Mouse (Mus musculus): ENCODE data around the gene Rec8. TPM values are rescaled to one million over a fixed set of nuclear protein-coding genes. Genes with fewer than 3 reads are reported as not detected.
A peak's percentile ranks its signal among the peaks of the same experiment; 100 is the strongest.

Rec8 gene
- polyA plus RNA-seq, 1 experiment from 2014 or later: 4.7 TPM

- DNase-seq (ENCODE audit: low spot score) (peak; percentile 96), ATAC-seq (peak; percentile 98)
- Histone ChIP-seq H3K4me1 (ENCODE audit: insufficient read depth, low read depth, low read length) (peaks cover 6% of the 10 kb centered on the region; the same call in 1 of the 2 replicates), H3K4me3 (ENCODE audit: low read depth, low read length) (peak within 1 kb of the TSS; percentile 66), H3K4me2 (replicated peaks; ENCODE audit: low read depth, low read length) (peak within 1 kb of the TSS; percentile 67), H3K36me3 (ENCODE audit: insufficient read depth, low read length) (0 out of 2 replicates have a peak, but pooled peaks cover 8% of the 10 kb centered on the region), H3K27me3 (replicated peaks; ENCODE audit: insufficient read depth, low read length) (no peaks in the 10 kb centered on the region), H3K27ac (ENCODE audit: low read length) (peak within 1 kb of the TSS; percentile 82), H3K9ac (replicated peaks; ENCODE audit: low read depth) (peak within 1 kb of the TSS; percentile 55), H3K9me3 (ENCODE audit: low read length) (no peaks in the 10 kb centered on the region)
- TF ChIP-seq EP300 (IDR thresholded peaks at IDR 0.05) (no peak; the same call in 1 of the 2 replicates), CTCF (IDR thresholded peaks at IDR 0.05) (peak; percentile 68)
- WGBS: under 1% methylated on average over 39 of the region's 39 CpGs
These were observed 42.2 kb downstream of the Rec8 start, which contains the start of gene Mdp1 for GRCm38 (mm10) chr14:55659960-55660573. Gene Mdp1, minus strand, starts transcription at chr14:55660508.

GRCm38 (mm10) chr14:55660636-55661035 lies 42.8 kb downstream of the Rec8 start:
- H3K9me3 ChIP-seq (ENCODE audit: low read length): no peaks in the 10 kb centered on the region
- H3K27me3 ChIP-seq (replicated peaks; ENCODE audit: insufficient read depth, low read length): no peaks in the 10 kb centered on the region
- WGBS: 52% methylated on average over 2 of the region's 2 CpGs
- H3K27ac ChIP-seq (ENCODE audit: low read length): no peak overlapping the region
- H3K4me3 ChIP-seq (ENCODE audit: low read depth, low read length): peak overlapping the region; percentile 66; the same call in 1 of the 2 replicates
- TF ChIP-seq CTCF (IDR thresholded peaks at IDR 0.05) (no peak), EP300 (IDR thresholded peaks at IDR 0.05) (no peak)
- ATAC-seq (peak; percentile 2; the same call in 1 of the 2 replicates), DNase-seq (ENCODE audit: low spot score) (no peak)
- H3K9ac ChIP-seq (replicated peaks; ENCODE audit: low read depth): no peak overlapping the region
- H3K4me2 ChIP-seq (replicated peaks; ENCODE audit: low read depth, low read length): peak overlapping the region; percentile 67
- H3K36me3 ChIP-seq (ENCODE audit: insufficient read depth, low read length): 0 out of 2 replicates have a peak, but pooled peaks cover 8% of the 10 kb centered on the region
- H3K4me1 ChIP-seq (ENCODE audit: insufficient read depth, low read depth, low read length): peaks cover 6% of the 10 kb centered on the region; the same call in 1 of the 2 replicates

GRCm38 (mm10) chr14:55671486-55671832 lies 53.6 kb downstream of the Rec8 start:
- H3K27me3 ChIP-seq (replicated peaks; ENCODE audit: insufficient read depth, low read length): no peaks in the 10 kb centered on the region
- no peaks in the 10 kb centered on the region for H3K36me3 ChIP-seq (ENCODE audit: insufficient read depth, low read length)
- peak overlapping the region; percentile 87 for H3K9ac ChIP-seq (replicated peaks; ENCODE audit: low read depth)
- peak overlapping the region; percentile 75 for H3K27ac ChIP-seq (ENCODE audit: low read length)
- DNase-seq (ENCODE audit: low spot score) (no peak), ATAC-seq (peak; percentile 32)
- H3K9me3 ChIP-seq (ENCODE audit: low read length): no peaks in the 10 kb centered on the region
- H3K4me2 ChIP-seq (replicated peaks; ENCODE audit: low read depth, low read length): peak overlapping the region; percentile 83
- under 1% methylated on average over 12 of the region's 12 CpGs for WGBS
- H3K4me3 ChIP-seq (ENCODE audit: low read depth, low read length): peak overlapping the region; percentile 84
- peaks cover 4% of the 10 kb centered on the region; the same call in 1 of the 2 replicates for H3K4me1 ChIP-seq (ENCODE audit: insufficient read depth, low read depth, low read length)
- TF ChIP-seq EP300 (IDR thresholded peaks at IDR 0.05): no peak
- TF ChIP-seq CTCF (IDR thresholded peaks at IDR 0.05): no peak

- Histone ChIP-seq H3K9me3 (ENCODE audit: low read length) (no peaks in the 10 kb centered on the region), H3K4me1 (ENCODE audit: insufficient read depth, low read depth, low read length) (peaks cover 4% of the 10 kb centered on the region; the same call in 1 of the 2 replicates), H3K4me2 (replicated peaks; ENCODE audit: low read depth, low read length) (peak within 1 kb of the TSS; percentile 83), H3K27ac (ENCODE audit: low read length) (peak within 1 kb of the TSS; percentile 75), H3K36me3 (ENCODE audit: insufficient read depth, low read length) (0 out of 2 replicates have a peak, but pooled peaks cover 4% of the 10 kb centered on the region), H3K4me3 (ENCODE audit: low read depth, low read length) (peak within 1 kb of the TSS; percentile 84), H3K9ac (replicated peaks; ENCODE audit: low read depth) (peak within 1 kb of the TSS; percentile 87), H3K27me3 (replicated peaks; ENCODE audit: insufficient read depth, low read length) (no peaks in the 10 kb centered on the region)
- WGBS: under 1% methylated on average over 38 of the region's 38 CpGs
- DNase-seq (ENCODE audit: low spot score) (peak; percentile 99), ATAC-seq (peak; percentile 99)
- TF ChIP-seq CTCF (IDR thresholded peaks at IDR 0.05) (peak; percentile 12; the same call in 1 of the 2 replicates), EP300 (IDR thresholded peaks at IDR 0.05) (peak; percentile 30; the same call in 1 of the 2 replicates)
These were observed 54.2 kb downstream of the Rec8 start, which contains the start of the genes Gmpr2 and Nedd8 for GRCm38 (mm10) chr14:55671833-55672740. Gene Gmpr2, plus strand, starts transcription at chr14:55671941. Gene Nedd8, minus strand, starts transcription at chr14:55672124.

- DNase-seq (ENCODE audit: low spot score) (no peak), ATAC-seq (no peak)
- Histone ChIP-seq H3K9me3 (ENCODE audit: low read length) (no peaks in the 10 kb centered on the region), H3K27me3 (replicated peaks; ENCODE audit: insufficient read depth, low read length) (no peaks in the 10 kb centered on the region), H3K4me1 (ENCODE audit: insufficient read depth, low read depth, low read length) (peaks cover 4% of the 10 kb centered on the region; the same call in 1 of the 2 replicates), H3K27ac (ENCODE audit: low read length) (no peak overlapping the region; the same call in 1 of the 2 replicates), H3K36me3 (ENCODE audit: insufficient read depth, low read length) (peaks cover 9% of the 10 kb centered on the region; the same call in 1 of the 2 replicates), H3K4me3 (ENCODE audit: low read depth, low read length) (peak overlapping the region; percentile 84; the same call in 1 of the 2 replicates), H3K4me2 (replicated peaks; ENCODE audit: low read depth, low read length) (peak overlapping the region; percentile 83), H3K9ac (replicated peaks; ENCODE audit: low read depth) (no peak overlapping the region)
- TF ChIP-seq EP300 (IDR thresholded peaks at IDR 0.05): peak; percentile 0; the same call in 1 of the 2 replicates
- no peak for TF ChIP-seq CTCF (IDR thresholded peaks at IDR 0.05)
- WGBS: 65% methylated on average over 7 of the region's 7 CpGs
These were observed 54.9 kb downstream of the Rec8 start for GRCm38 (mm10) chr14:55672741-55673060.

Other genes starting within 250 kb of the Rec8 start
- gene Dhrs4, start 139.3 kb upstream of the Rec8 start, polyA plus RNA-seq (2015; fragmentation: Nextera tagmentation; extraction: Ambion mirVana): 54.8 and 57.5 TPM in 2 replicates
- 0.23 and 0.42 TPM in 2 replicates for gene Carmil3, start 127.4 kb upstream of the Rec8 start, polyA plus RNA-seq (2015; fragmentation: Nextera tagmentation; extraction: Ambion mirVana)
- gene Cpne6, start 107.6 kb upstream of the Rec8 start, polyA plus RNA-seq (2015; fragmentation: Nextera tagmentation; extraction: Ambion mirVana): not detected in 2 replicates
- gene Nrl, start 93.1 kb upstream of the Rec8 start, polyA plus RNA-seq (2015; fragmentation: Nextera tagmentation; extraction: Ambion mirVana): not detected in 2 replicates
- 37.4 and 37.6 TPM in 2 replicates for gene Pck2, start 77.8 kb upstream of the Rec8 start, polyA plus RNA-seq (2015; fragmentation: Nextera tagmentation; extraction: Ambion mirVana)
- 93.4 and 95.3 TPM in 2 replicates for gene Dcaf11, start 58.0 kb upstream of the Rec8 start, polyA plus RNA-seq (2015; fragmentation: Nextera tagmentation; extraction: Ambion mirVana)
- gene A730061H03Rik, start 57.6 kb upstream of the Rec8 start, polyA plus RNA-seq (2015; fragmentation: Nextera tagmentation; extraction: Ambion mirVana): 1.8 and 2.3 TPM in 2 replicates
- gene Fitm1, start 42.4 kb upstream of the Rec8 start, polyA plus RNA-seq (2015; fragmentation: Nextera tagmentation; extraction: Ambion mirVana): 1.3 and 1.5 TPM in 2 replicates
- 215 and 219 TPM in 2 replicates for gene Psme1, start 39.9 kb upstream of the Rec8 start, polyA plus RNA-seq (2015; fragmentation: Nextera tagmentation; extraction: Ambion mirVana)
- gene Emc9, start 32.7 kb upstream of the Rec8 start, polyA plus RNA-seq (2015; fragmentation: Nextera tagmentation; extraction: Ambion mirVana): 18.3 and 18.9 TPM in 2 replicates
- gene Psme2, start 26.9 kb upstream of the Rec8 start, polyA plus RNA-seq (2015; fragmentation: Nextera tagmentation; extraction: Ambion mirVana): 308 and 312 TPM in 2 replicates
- 17.4 and 24.1 TPM in 2 replicates for gene Rnf31, start 26.3 kb upstream of the Rec8 start, polyA plus RNA-seq (2015; fragmentation: Nextera tagmentation; extraction: Ambion mirVana)
- 26.2 and 29.5 TPM in 2 replicates for gene Irf9, start 14.5 kb upstream of the Rec8 start, polyA plus RNA-seq (2015; fragmentation: Nextera tagmentation; extraction: Ambion mirVana)
- 25.5 and 25.9 TPM in 2 replicates for gene Ipo4, start 17.9 kb downstream of the Rec8 start, polyA plus RNA-seq (2015; fragmentation: Nextera tagmentation; extraction: Ambion mirVana)
- 1.2 and 2.0 TPM in 2 replicates for gene Gm49378, start 19.9 kb downstream of the Rec8 start, polyA plus RNA-seq (2015; fragmentation: Nextera tagmentation; extraction: Ambion mirVana)
- gene Tm9sf1, start 25.8 kb downstream of the Rec8 start, polyA plus RNA-seq (2015; fragmentation: Nextera tagmentation; extraction: Ambion mirVana): 84.3 and 91.1 TPM in 2 replicates
- 0.58 and 0.61 TPM in 2 replicates for gene Tssk4, start 32.1 kb downstream of the Rec8 start, polyA plus RNA-seq (2015; fragmentation: Nextera tagmentation; extraction: Ambion mirVana)
- 46.2 and 47.6 TPM in 2 replicates for gene Mdp1, start 42.5 kb downstream of the Rec8 start, polyA plus RNA-seq (2015; fragmentation: Nextera tagmentation; extraction: Ambion mirVana)
- gene Gmpr2, start 53.9 kb downstream of the Rec8 start, polyA plus RNA-seq (2015; fragmentation: Nextera tagmentation; extraction: Ambion mirVana): 34.0 and 38.6 TPM in 2 replicates
- gene Nedd8, start 54.1 kb downstream of the Rec8 start, polyA plus RNA-seq (2015; fragmentation: Nextera tagmentation; extraction: Ambion mirVana): 369 and 396 TPM in 2 replicates
- 18.8 and 19.9 TPM in 2 replicates for gene Tinf2, start 63.8 kb downstream of the Rec8 start, polyA plus RNA-seq (2015; fragmentation: Nextera tagmentation; extraction: Ambion mirVana)
- 14.2 and 20.6 TPM in 2 replicates for gene Tgm1, start 95.9 kb downstream of the Rec8 start, polyA plus RNA-seq (2015; fragmentation: Nextera tagmentation; extraction: Ambion mirVana)
- gene Rabggta, start 104.2 kb downstream of the Rec8 start, polyA plus RNA-seq (2015; fragmentation: Nextera tagmentation; extraction: Ambion mirVana): 31.4 and 32.5 TPM in 2 replicates
- gene Dhrs1, start 127.7 kb downstream of the Rec8 start, polyA plus RNA-seq (2015; fragmentation: Nextera tagmentation; extraction: Ambion mirVana): 74.1 and 83.5 TPM in 2 replicates
- gene Nop9, start 127.7 kb downstream of the Rec8 start, polyA plus RNA-seq (2015; fragmentation: Nextera tagmentation; extraction: Ambion mirVana): 16.2 and 19.5 TPM in 2 replicates
- gene Cideb, start 140.4 kb downstream of the Rec8 start, polyA plus RNA-seq (2015; fragmentation: Nextera tagmentation; extraction: Ambion mirVana): 0.65 and 1.3 TPM in 2 replicates
- 0.77 and 0.97 TPM in 2 replicates for gene Ltb4r2, start 143.4 kb downstream of the Rec8 start, polyA plus RNA-seq (2015; fragmentation: Nextera tagmentation; extraction: Ambion mirVana)
- gene Ltb4r1, start 147.9 kb downstream of the Rec8 start, polyA plus RNA-seq (2015; fragmentation: Nextera tagmentation; extraction: Ambion mirVana): 4.1 and 4.6 TPM in 2 replicates
- gene Adcy4, start 166.1 kb downstream of the Rec8 start, polyA plus RNA-seq (2015; fragmentation: Nextera tagmentation; extraction: Ambion mirVana): 29.3 and 33.3 TPM in 2 replicates
- 16.2 and 24.2 TPM in 2 replicates for gene Ripk3, start 170.8 kb downstream of the Rec8 start, polyA plus RNA-seq (2015; fragmentation: Nextera tagmentation; extraction: Ambion mirVana)
- gene Nfatc4, start 205.1 kb downstream of the Rec8 start, polyA plus RNA-seq (2015; fragmentation: Nextera tagmentation; extraction: Ambion mirVana): 17.1 and 18.1 TPM in 2 replicates
- 4.2 and 4.7 TPM in 2 replicates for gene Nynrin, start 236.0 kb downstream of the Rec8 start, polyA plus RNA-seq (2015; fragmentation: Nextera tagmentation; extraction: Ambion mirVana)

Measured in lung, postnatal 0 days (tissue).